Mouse (Mus musculus): ENCODE measurements around the gene Pacs2. TPM values are rescaled to one million over a fixed set of nuclear protein-coding genes. Genes with fewer than 3 reads are reported as not detected.
A peak's percentile ranks its signal among the peaks of the same experiment; 100 is the strongest.

The Pacs2 gene
- polyA plus RNA-seq, 1 experiment from 2014 or later: 14.3 TPM

- WGBS: 72% methylated on average over 4 of the region's 4 CpGs
Measured at GRCm38 (mm10) chr12:113015956-113016355, 1.6 kb downstream of the Pacs2 start.

GRCm38 (mm10) chr12:113016976-113017375 lies 2.7 kb downstream of the Pacs2 start:
- peaks cover 50% of the 10 kb centered on the region for H3K4me1 ChIP-seq
- no peak for DNase-seq (ENCODE audit: low spot score)
- no peak overlapping the region for H3K27ac ChIP-seq (replicated peaks)
- H3K9me3 ChIP-seq: no peaks in the 10 kb centered on the region
- H3K27me3 ChIP-seq (replicated peaks; ENCODE audit: low read depth, poor library complexity, severe bottlenecking): no peaks in the 10 kb centered on the region
- H3K4me3 ChIP-seq: peak overlapping the region; percentile 5; the same call in 1 of the 2 replicates
- H3K36me3 ChIP-seq (replicated peaks): peaks cover 17% of the 10 kb centered on the region
- 79% methylated on average over 8 of the region's 8 CpGs for WGBS

More at GRCm38 (mm10) chr12:113015956-113016355, 1.6 kb downstream of the Pacs2 start:
- Histone ChIP-seq H3K36me3 (replicated peaks) (peaks cover 8% of the 10 kb centered on the region), H3K9me3 (no peaks in the 10 kb centered on the region), H3K4me3 (peak overlapping the region; percentile 95), H3K27ac (replicated peaks) (peak overlapping the region; percentile 91; the same call in 1 of the 2 replicates), H3K27me3 (replicated peaks; ENCODE audit: low read depth, poor library complexity, severe bottlenecking) (no peaks in the 10 kb centered on the region), H3K4me1 (peaks cover 53% of the 10 kb centered on the region)
- DNase-seq (ENCODE audit: low spot score): no peak

- Histone ChIP-seq H3K4me3 (no peak overlapping the region), H3K9me3 (no peaks in the 10 kb centered on the region), H3K27me3 (replicated peaks; ENCODE audit: low read depth, poor library complexity, severe bottlenecking) (no peaks in the 10 kb centered on the region), H3K27ac (replicated peaks) (no peak overlapping the region), H3K36me3 (replicated peaks) (peaks cover 18% of the 10 kb centered on the region), H3K4me1 (peaks cover 45% of the 10 kb centered on the region)
- WGBS: 83% methylated on average over 9 of the region's 9 CpGs
- DNase-seq (ENCODE audit: low spot score): no peak
Measured at GRCm38 (mm10) chr12:113017429-113017984, 3.2 kb downstream of the Pacs2 start.

- Histone ChIP-seq H3K4me1 (peaks cover 32% of the 10 kb centered on the region), H3K9me3 (no peaks in the 10 kb centered on the region), H3K4me3 (no peak overlapping the region), H3K36me3 (replicated peaks) (peaks cover 27% of the 10 kb centered on the region), H3K27me3 (replicated peaks; ENCODE audit: low read depth, poor library complexity, severe bottlenecking) (no peaks in the 10 kb centered on the region), H3K27ac (replicated peaks) (no peak overlapping the region)
- WGBS: 89% methylated on average over 4 of the region's 4 CpGs
- no peak for DNase-seq (ENCODE audit: low spot score)
Measured at GRCm38 (mm10) chr12:113018763-113019162, 4.5 kb downstream of the Pacs2 start.

- peaks cover 49% of the 10 kb centered on the region for H3K36me3 ChIP-seq (replicated peaks)
Measured at GRCm38 (mm10) chr12:113021488-113021887, 7.2 kb downstream of the Pacs2 start.

GRCm38 (mm10) chr12:113023082-113023481 lies 8.8 kb downstream of the Pacs2 start:
- Histone ChIP-seq H3K27me3 (replicated peaks; ENCODE audit: low read depth, poor library complexity, severe bottlenecking) (no peaks in the 10 kb centered on the region), H3K27ac (replicated peaks) (no peak overlapping the region), H3K4me1 (peaks cover 3% of the 10 kb centered on the region; the same call in 1 of the 2 replicates), H3K4me3 (no peak overlapping the region), H3K36me3 (replicated peaks) (peaks cover 56% of the 10 kb centered on the region), H3K9me3 (no peaks in the 10 kb centered on the region)
- DNase-seq (ENCODE audit: low spot score): no peak
- WGBS: 84% methylated on average over 4 of the region's 4 CpGs

More at GRCm38 (mm10) chr12:113021488-113021887, 7.2 kb downstream of the Pacs2 start:
- Histone ChIP-seq H3K4me1 (peaks cover 10% of the 10 kb centered on the region), H3K27ac (replicated peaks) (no peak overlapping the region), H3K9me3 (no peaks in the 10 kb centered on the region), H3K27me3 (replicated peaks; ENCODE audit: low read depth, poor library complexity, severe bottlenecking) (no peaks in the 10 kb centered on the region), H3K4me3 (no peak overlapping the region)
- no peak for DNase-seq (ENCODE audit: low spot score)

- H3K27ac ChIP-seq (replicated peaks): no peak overlapping the region
- 95% methylated on average over 1 of the region's 1 CpGs for WGBS
- H3K36me3 ChIP-seq (replicated peaks): peaks cover 58% of the 10 kb centered on the region
- H3K4me1 ChIP-seq: peaks cover 5% of the 10 kb centered on the region; the same call in 1 of the 2 replicates
- H3K9me3 ChIP-seq: no peaks in the 10 kb centered on the region
- no peak overlapping the region for H3K4me3 ChIP-seq
- DNase-seq (ENCODE audit: low spot score): no peak
- H3K27me3 ChIP-seq (replicated peaks; ENCODE audit: low read depth, poor library complexity, severe bottlenecking): no peaks in the 10 kb centered on the region
Measured at GRCm38 (mm10) chr12:113026557-113026956, 12.2 kb downstream of the Pacs2 start.

GRCm38 (mm10) chr12:113027495-113027894 lies 13.2 kb downstream of the Pacs2 start:
- Histone ChIP-seq H3K36me3 (replicated peaks) (peaks cover 55% of the 10 kb centered on the region), H3K4me1 (peaks cover 14% of the 10 kb centered on the region), H3K27ac (replicated peaks) (no peak overlapping the region)

GRCm38 (mm10) chr12:113028067-113028466 lies 13.8 kb downstream of the Pacs2 start:
- Histone ChIP-seq H3K4me3 (no peak overlapping the region), H3K4me1 (peaks cover 20% of the 10 kb centered on the region), H3K9me3 (no peaks in the 10 kb centered on the region), H3K27ac (replicated peaks) (no peak overlapping the region), H3K36me3 (replicated peaks) (peaks cover 52% of the 10 kb centered on the region), H3K27me3 (replicated peaks; ENCODE audit: low read depth, poor library complexity, severe bottlenecking) (no peaks in the 10 kb centered on the region)
- peak; percentile 31 for DNase-seq (ENCODE audit: low spot score)
- WGBS: 66% methylated on average over 5 of the region's 5 CpGs

More at GRCm38 (mm10) chr12:113027495-113027894, 13.2 kb downstream of the Pacs2 start:
- WGBS: 82% methylated on average over 2 of the region's 2 CpGs
- H3K4me3 ChIP-seq: no peak overlapping the region
- H3K27me3 ChIP-seq (replicated peaks; ENCODE audit: low read depth, poor library complexity, severe bottlenecking): no peaks in the 10 kb centered on the region
- no peak for DNase-seq (ENCODE audit: low spot score)
- H3K9me3 ChIP-seq: no peaks in the 10 kb centered on the region

- Histone ChIP-seq H3K27me3 (replicated peaks; ENCODE audit: low read depth, poor library complexity, severe bottlenecking) (no peaks in the 10 kb centered on the region), H3K4me1 (peaks cover 24% of the 10 kb centered on the region), H3K27ac (replicated peaks) (peak overlapping the region; percentile 19; the same call in 1 of the 2 replicates), H3K4me3 (no peak overlapping the region), H3K36me3 (replicated peaks) (peaks cover 44% of the 10 kb centered on the region), H3K9me3 (no peaks in the 10 kb centered on the region)
- no peak for DNase-seq (ENCODE audit: low spot score)
- 80% methylated on average over 9 of the region's 9 CpGs for WGBS
Measured at GRCm38 (mm10) chr12:113028898-113029297, 14.6 kb downstream of the Pacs2 start.

- H3K4me3 ChIP-seq: no peak overlapping the region
- no peaks in the 10 kb centered on the region for H3K9me3 ChIP-seq
- peaks cover 24% of the 10 kb centered on the region for H3K4me1 ChIP-seq
- no peaks in the 10 kb centered on the region for H3K27me3 ChIP-seq (replicated peaks; ENCODE audit: low read depth, poor library complexity, severe bottlenecking)
- DNase-seq (ENCODE audit: low spot score): no peak
- H3K36me3 ChIP-seq (replicated peaks): peaks cover 36% of the 10 kb centered on the region
- 0 out of 2 replicates have a peak overlapping the region, but pooled peaks have one; percentile 7 for H3K27ac ChIP-seq (replicated peaks)
- WGBS: 76% methylated on average over 4 of the region's 4 CpGs
Measured at GRCm38 (mm10) chr12:113030046-113030445, 15.7 kb downstream of the Pacs2 start.

GRCm38 (mm10) chr12:113030993-113031392 lies 16.7 kb downstream of the Pacs2 start:
- WGBS: 88% methylated on average over 9 of the region's 9 CpGs
- Histone ChIP-seq H3K4me1 (peaks cover 24% of the 10 kb centered on the region), H3K9me3 (no peaks in the 10 kb centered on the region), H3K36me3 (replicated peaks) (peaks cover 27% of the 10 kb centered on the region), H3K4me3 (no peak overlapping the region), H3K27me3 (replicated peaks; ENCODE audit: low read depth, poor library complexity, severe bottlenecking) (no peaks in the 10 kb centered on the region), H3K27ac (replicated peaks) (0 out of 2 replicates have a peak overlapping the region, but pooled peaks have one; percentile 31)
- DNase-seq (ENCODE audit: low spot score): no peak

- WGBS: 88% methylated on average over 6 of the region's 6 CpGs
- H3K27me3 ChIP-seq (replicated peaks; ENCODE audit: low read depth, poor library complexity, severe bottlenecking): no peaks in the 10 kb centered on the region
- no peak for DNase-seq (ENCODE audit: low spot score)
- H3K4me1 ChIP-seq: peaks cover 24% of the 10 kb centered on the region
- H3K27ac ChIP-seq (replicated peaks): no peak overlapping the region
- H3K4me3 ChIP-seq: no peak overlapping the region
- no peaks in the 10 kb centered on the region for H3K9me3 ChIP-seq
- H3K36me3 ChIP-seq (replicated peaks): peaks cover 24% of the 10 kb centered on the region
Measured at GRCm38 (mm10) chr12:113031441-113031840, 17.1 kb downstream of the Pacs2 start.
